Mouse (Mus musculus): Measurements from ENCODE around the gene Col2a1. TPM values are rescaled to one million over a fixed set of nuclear protein-coding genes. Genes with fewer than 3 reads are reported as not detected.

The Col2a1 gene
- polyA plus RNA-seq, 1 experiment from 2014 or later = 885 TPM

GRCm38 (mm10) chr15:98001321-98002112 is 3.0 kb downstream of the Col2a1 start:
- no peak for ATAC-seq (ENCODE audit: insufficient number of reproducible peaks, low FRiP score, low TSS enrichment, low read depth)
- Histone ChIP-seq H3K4me3 (peak overlapping the region; percentile 52), H3K4me1 (peaks cover 66% of the 10 kb centered on the region), H3K9me3 (no peaks in the 10 kb centered on the region), H3K27ac (peak overlapping the region; percentile 91), H3K4me2 (peak overlapping the region; percentile 81), H3K9ac (peak overlapping the region; percentile 47), H3K27me3 (peaks cover 47% of the 10 kb centered on the region), H3K36me3 (0 out of 2 replicates have a peak, but pooled peaks cover 5% of the 10 kb centered on the region)
- WGBS = 3% methylated on average over 37 of the region's 37 CpGs

DNA sequence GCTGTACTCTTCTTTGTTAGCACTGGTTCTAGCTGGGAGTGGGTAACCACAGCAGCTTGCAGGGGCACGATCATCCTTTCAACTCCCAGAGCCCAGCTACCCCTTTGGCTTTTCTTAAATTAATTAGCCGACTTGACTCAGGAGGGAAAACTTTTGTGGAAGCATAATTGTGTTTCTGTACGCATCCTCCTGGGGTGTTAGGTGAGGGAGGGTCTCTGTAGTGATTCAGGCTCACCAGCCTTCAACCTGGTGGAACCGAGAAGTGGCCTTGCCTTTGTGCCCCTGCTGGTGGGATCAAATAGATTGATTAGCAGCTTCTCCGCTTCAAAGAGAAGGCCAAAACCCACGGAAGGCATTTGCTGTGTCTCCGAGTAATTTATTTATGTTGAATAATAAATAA is 4.5 kb downstream of the Col2a1 start:
- no peaks in the 10 kb centered on the region for H3K9me3 ChIP-seq
- WGBS = 29% methylated on average over 7 of the region's 7 CpGs
- H3K4me2 ChIP-seq = peak overlapping the region; percentile 81
- H3K27me3 ChIP-seq = peaks cover 42% of the 10 kb centered on the region
- no peak overlapping the region for H3K9ac ChIP-seq
- ATAC-seq (ENCODE audit: insufficient number of reproducible peaks, low FRiP score, low TSS enrichment, low read depth) = no peak
- peak overlapping the region; percentile 52 for H3K4me3 ChIP-seq
- H3K36me3 ChIP-seq = peaks cover 11% of the 10 kb centered on the region; the same call in 1 of the 2 replicates
- H3K27ac ChIP-seq = peak overlapping the region; percentile 91
- peaks cover 65% of the 10 kb centered on the region for H3K4me1 ChIP-seq

DNA sequence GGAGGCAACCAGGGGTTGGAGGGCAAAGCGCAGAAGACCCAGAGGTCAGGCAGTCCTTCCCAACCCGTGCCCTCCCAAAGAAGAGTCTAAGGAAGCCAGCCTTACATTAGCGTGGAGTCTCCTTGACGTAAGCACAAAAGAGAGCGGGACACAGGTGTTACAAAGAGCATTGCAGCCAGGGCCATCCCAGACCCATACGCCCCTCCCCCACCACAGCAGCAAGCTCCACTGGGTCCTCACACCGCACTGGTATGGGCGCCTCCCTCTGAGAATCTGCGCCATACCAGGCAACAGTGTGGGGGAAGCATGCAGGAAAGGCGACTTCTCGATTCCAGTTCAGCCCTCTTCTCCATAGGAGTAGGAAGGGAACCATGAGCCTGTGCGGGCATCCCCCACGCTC is 4.9 kb downstream of the Col2a1 start:
- Histone ChIP-seq H3K9me3 (no peaks in the 10 kb centered on the region), H3K27me3 (peaks cover 38% of the 10 kb centered on the region), H3K9ac (no peak overlapping the region), H3K4me1 (peaks cover 61% of the 10 kb centered on the region), H3K4me3 (peak overlapping the region; percentile 52), H3K4me2 (peak overlapping the region; percentile 81), H3K36me3 (peaks cover 14% of the 10 kb centered on the region), H3K27ac (peak overlapping the region; percentile 91; the same call in 1 of the 2 replicates)
- no peak for ATAC-seq (ENCODE audit: insufficient number of reproducible peaks, low FRiP score, low TSS enrichment, low read depth)
- WGBS = 36% methylated on average over 13 of the region's 13 CpGs

DNA sequence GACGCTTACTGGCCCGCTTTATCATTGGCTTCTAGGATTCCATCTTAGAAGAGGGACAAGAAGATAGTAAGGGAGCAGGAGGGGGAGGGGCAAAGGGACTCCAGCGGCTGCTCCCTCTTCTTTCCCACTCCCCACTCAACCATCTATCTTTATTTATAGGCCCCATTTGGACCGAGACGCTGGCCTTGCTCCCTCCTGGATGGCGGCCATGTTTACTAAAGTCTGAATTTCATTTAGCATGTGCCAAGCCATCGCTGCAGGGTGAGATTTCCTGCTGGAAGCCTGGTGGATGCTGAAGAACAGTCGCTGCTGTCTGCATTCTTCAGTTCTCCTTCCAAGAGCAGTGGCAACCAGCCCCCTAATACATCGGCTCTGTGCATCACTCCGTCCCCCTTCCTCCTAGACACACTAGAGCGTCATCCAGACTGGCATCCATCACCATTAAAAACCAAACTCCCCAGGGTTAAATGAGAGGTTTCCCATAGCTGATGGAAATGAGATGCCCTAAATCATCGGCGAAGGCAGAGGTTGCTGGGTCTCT is 7.7 kb downstream of the Col2a1 start:
- Histone ChIP-seq H3K4me2 (no peak overlapping the region), H3K36me3 (peaks cover 19% of the 10 kb centered on the region), H3K4me3 (no peak overlapping the region), H3K9me3 (no peaks in the 10 kb centered on the region), H3K4me1 (peaks cover 55% of the 10 kb centered on the region), H3K27ac (peak overlapping the region; percentile 71), H3K9ac (no peak overlapping the region), H3K27me3 (peaks cover 24% of the 10 kb centered on the region)
- WGBS = 60% methylated on average over 13 of the region's 13 CpGs
- ATAC-seq (ENCODE audit: insufficient number of reproducible peaks, low FRiP score, low TSS enrichment, low read depth) = no peak

DNA sequence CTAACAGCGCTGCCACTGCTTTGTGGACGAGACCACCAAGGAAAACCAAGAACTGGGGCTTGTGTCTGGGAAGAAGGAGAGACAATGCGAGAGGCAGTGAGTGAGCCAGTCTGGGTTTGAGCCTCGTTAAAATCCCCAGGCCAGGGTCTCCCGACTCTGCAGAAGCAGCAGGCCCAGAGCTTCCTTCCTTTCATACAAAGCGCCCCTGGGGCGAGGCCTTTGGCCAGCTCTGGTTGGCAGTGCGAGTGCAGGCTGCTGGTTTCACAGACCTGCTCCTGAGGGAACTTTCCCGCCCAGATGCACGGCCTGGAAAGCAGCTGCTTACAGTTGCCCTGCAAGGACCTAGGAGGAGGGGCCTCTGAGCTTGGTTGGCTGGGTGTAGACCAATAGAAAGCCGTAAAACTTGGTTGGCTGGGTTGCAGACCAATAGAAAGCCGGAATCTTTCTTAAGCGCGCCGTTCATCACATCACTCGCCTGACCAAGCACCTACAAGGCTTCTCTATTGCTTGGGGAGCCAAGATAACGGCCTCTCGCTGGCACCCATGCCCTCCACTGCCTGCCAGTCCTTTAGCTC is 11.7 kb downstream of the Col2a1 start:
- H3K4me3 ChIP-seq = peak overlapping the region; percentile 32
- H3K4me1 ChIP-seq = peaks cover 51% of the 10 kb centered on the region
- no peaks in the 10 kb centered on the region for H3K27me3 ChIP-seq
- H3K4me2 ChIP-seq = peak overlapping the region; percentile 51
- WGBS = 5% methylated on average over 18 of the region's 18 CpGs
- peak overlapping the region; percentile 20; the same call in 1 of the 2 replicates for H3K9ac ChIP-seq
- H3K36me3 ChIP-seq = peaks cover 27% of the 10 kb centered on the region
- no peaks in the 10 kb centered on the region for H3K9me3 ChIP-seq
- ATAC-seq (ENCODE audit: insufficient number of reproducible peaks, low FRiP score, low TSS enrichment, low read depth) = peak; percentile 86
- peak overlapping the region; percentile 90 for H3K27ac ChIP-seq

GRCm38 (mm10) chr15:97992027-97992711 is 12.3 kb downstream of the Col2a1 start:
- WGBS = 46% methylated on average over 13 of the region's 13 CpGs
- Histone ChIP-seq H3K27ac (peak overlapping the region; percentile 90), H3K4me3 (no peak overlapping the region), H3K9ac (peak overlapping the region; percentile 20; the same call in 1 of the 2 replicates), H3K27me3 (no peaks in the 10 kb centered on the region), H3K4me1 (peaks cover 50% of the 10 kb centered on the region), H3K36me3 (peaks cover 33% of the 10 kb centered on the region), H3K9me3 (no peaks in the 10 kb centered on the region), H3K4me2 (peak overlapping the region; percentile 51)
- no peak for ATAC-seq (ENCODE audit: insufficient number of reproducible peaks, low FRiP score, low TSS enrichment, low read depth)

DNA sequence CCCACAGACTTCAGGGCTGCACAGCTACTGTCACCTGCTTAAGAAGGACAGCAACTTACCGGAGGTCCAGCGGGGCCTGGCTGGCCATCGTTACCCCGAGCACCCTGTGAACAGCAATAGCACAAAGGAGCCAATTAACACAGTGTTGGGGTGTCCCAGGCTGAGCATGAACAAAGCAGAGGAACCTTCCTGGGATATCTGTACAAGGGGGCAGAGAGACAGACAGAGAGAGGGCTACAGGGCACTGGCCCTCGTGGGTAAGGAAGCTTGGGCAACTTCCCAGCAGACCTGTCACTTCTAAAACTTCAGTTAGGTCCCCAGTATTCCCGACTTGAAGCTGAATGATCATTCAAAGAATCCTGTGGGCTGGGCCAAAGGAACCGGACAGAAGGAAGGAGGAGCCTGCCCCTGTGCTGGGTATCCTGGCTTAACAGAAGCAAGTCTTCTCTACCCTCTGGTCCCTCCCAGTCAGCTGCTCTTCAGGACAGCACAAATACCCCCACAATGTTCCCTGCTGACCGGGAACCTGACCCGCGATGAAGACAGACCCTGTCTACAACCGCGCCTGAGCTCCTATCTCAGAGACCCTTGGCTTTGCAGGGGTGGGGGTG is 13.1 kb downstream of the Col2a1 start:
- 40% methylated on average over 12 of the region's 12 CpGs for WGBS
- Histone ChIP-seq H3K36me3 (peaks cover 40% of the 10 kb centered on the region), H3K4me3 (no peak overlapping the region), H3K4me2 (no peak overlapping the region), H3K9me3 (no peaks in the 10 kb centered on the region), H3K27me3 (no peaks in the 10 kb centered on the region), H3K27ac (peak overlapping the region; percentile 90), H3K4me1 (peaks cover 42% of the 10 kb centered on the region), H3K9ac (0 out of 2 replicates have a peak overlapping the region, but pooled peaks have one; percentile 10)
- no peak for ATAC-seq (ENCODE audit: insufficient number of reproducible peaks, low FRiP score, low TSS enrichment, low read depth)

DNA sequence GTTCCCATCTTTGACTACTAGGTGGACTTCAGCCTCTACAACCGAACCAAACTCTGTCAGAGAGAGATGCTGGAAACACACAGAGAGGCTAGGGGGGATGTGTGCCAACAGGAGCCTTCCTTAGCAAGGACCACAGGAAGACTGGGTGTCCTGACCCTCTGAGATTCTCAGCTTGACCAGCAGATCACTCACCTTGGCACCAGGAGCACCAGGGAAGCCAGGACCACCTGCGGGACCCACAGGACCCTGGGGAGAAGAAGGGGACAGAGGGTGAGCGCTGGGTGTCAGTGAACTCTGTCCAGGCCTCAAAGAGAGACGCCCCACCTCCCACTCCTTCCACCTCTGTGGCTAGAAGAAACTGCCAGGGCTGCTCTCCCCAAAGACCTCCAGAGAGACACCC is 13.8 kb downstream of the Col2a1 start:
- Histone ChIP-seq H3K27ac (peak overlapping the region; percentile 90), H3K4me2 (no peak overlapping the region), H3K9me3 (no peaks in the 10 kb centered on the region), H3K27me3 (no peaks in the 10 kb centered on the region), H3K9ac (0 out of 2 replicates have a peak overlapping the region, but pooled peaks have one; percentile 10), H3K4me3 (no peak overlapping the region), H3K4me1 (peaks cover 39% of the 10 kb centered on the region), H3K36me3 (peaks cover 45% of the 10 kb centered on the region)
- no peak for ATAC-seq (ENCODE audit: insufficient number of reproducible peaks, low FRiP score, low TSS enrichment, low read depth)
- 32% methylated on average over 4 of the region's 4 CpGs for WGBS

GRCm38 (mm10) chr15:97990124-97990523 is 14.4 kb downstream of the Col2a1 start:
- 4% methylated on average over 6 of the region's 6 CpGs for WGBS
- no peak overlapping the region for H3K4me3 ChIP-seq
- H3K27me3 ChIP-seq = no peaks in the 10 kb centered on the region
- H3K4me2 ChIP-seq = no peak overlapping the region
- H3K9me3 ChIP-seq = no peaks in the 10 kb centered on the region
- no peak for ATAC-seq (ENCODE audit: insufficient number of reproducible peaks, low FRiP score, low TSS enrichment, low read depth)
- peaks cover 47% of the 10 kb centered on the region for H3K36me3 ChIP-seq
- H3K9ac ChIP-seq = no peak overlapping the region
- peaks cover 39% of the 10 kb centered on the region for H3K4me1 ChIP-seq
- H3K27ac ChIP-seq = peak overlapping the region; percentile 80

GRCm38 (mm10) chr15:97989544-97989943 is 15.0 kb downstream of the Col2a1 start:
- peak overlapping the region; percentile 80 for H3K27ac ChIP-seq
- 29% methylated on average over 1 of the region's 1 CpGs for WGBS

DNA sequence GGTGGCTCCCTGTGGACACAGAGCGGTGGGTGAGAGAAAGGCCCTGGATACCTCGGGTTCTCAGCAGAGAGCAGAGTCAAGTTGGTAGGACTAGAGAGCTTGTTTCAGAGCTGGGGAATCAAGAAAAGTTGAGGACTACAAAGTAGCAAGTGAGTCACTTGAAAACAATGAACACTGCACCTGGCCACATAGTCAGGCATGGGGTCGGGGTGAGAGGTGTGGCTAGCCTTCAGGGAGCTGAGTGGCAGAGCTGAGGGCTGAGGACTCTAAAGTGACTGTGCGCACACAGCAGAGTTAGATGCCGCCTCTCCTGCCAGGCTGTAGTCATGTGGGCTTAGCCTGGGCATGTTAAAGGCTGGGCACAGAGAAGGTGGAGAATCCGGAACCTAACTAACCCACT is 22.9 kb downstream of the Col2a1 start:
- no peak for ATAC-seq (ENCODE audit: insufficient number of reproducible peaks, low FRiP score, low TSS enrichment, low read depth)
- no peaks in the 10 kb centered on the region for H3K27me3 ChIP-seq
- no peak overlapping the region for H3K4me3 ChIP-seq
- 86% methylated on average over 6 of the region's 6 CpGs for WGBS
- H3K4me2 ChIP-seq = no peak overlapping the region
- peak overlapping the region; percentile 80 for H3K27ac ChIP-seq
- no peaks in the 10 kb centered on the region for H3K4me1 ChIP-seq
- H3K9ac ChIP-seq = no peak overlapping the region
- H3K9me3 ChIP-seq = no peaks in the 10 kb centered on the region
- H3K36me3 ChIP-seq = peaks cover 94% of the 10 kb centered on the region

More at GRCm38 (mm10) chr15:97989544-97989943, 15.0 kb downstream of the Col2a1 start:
- H3K4me3 ChIP-seq = no peak overlapping the region
- no peak overlapping the region for H3K4me2 ChIP-seq
- peaks cover 49% of the 10 kb centered on the region for H3K36me3 ChIP-seq
- no peak for ATAC-seq (ENCODE audit: insufficient number of reproducible peaks, low FRiP score, low TSS enrichment, low read depth)
- H3K9me3 ChIP-seq = no peaks in the 10 kb centered on the region
- H3K4me1 ChIP-seq = peaks cover 39% of the 10 kb centered on the region
- H3K27me3 ChIP-seq = no peaks in the 10 kb centered on the region
- H3K9ac ChIP-seq = no peak overlapping the region

Measured in limb, embryonic 15.5 days (tissue).